Mouse (Mus musculus) kidney, adult 2 months (tissue): ENCODE results near the gene Rab8a.

Experiments used
- CTCF ChIP-seq: fragments of 200-500 bp; conservative IDR thresholded peaks from 2 replicates; pipeline ENCODE4 v1.5.1; 2011; ENCODE audit warnings: low read depth, mild to moderate bottlenecking, control low read depth, low read length, moderate library complexity, mixed read lengths; ENCODE audit not compliant: insufficient read depth, insufficient read length
- POLR2A ChIP-seq: fragments of 200-500 bp; IDR thresholded peaks from one replicate; pipeline ENCODE4 v1.6.1; 2011; ENCODE audit warnings: low read depth, low read length, control low read depth

DNA sequence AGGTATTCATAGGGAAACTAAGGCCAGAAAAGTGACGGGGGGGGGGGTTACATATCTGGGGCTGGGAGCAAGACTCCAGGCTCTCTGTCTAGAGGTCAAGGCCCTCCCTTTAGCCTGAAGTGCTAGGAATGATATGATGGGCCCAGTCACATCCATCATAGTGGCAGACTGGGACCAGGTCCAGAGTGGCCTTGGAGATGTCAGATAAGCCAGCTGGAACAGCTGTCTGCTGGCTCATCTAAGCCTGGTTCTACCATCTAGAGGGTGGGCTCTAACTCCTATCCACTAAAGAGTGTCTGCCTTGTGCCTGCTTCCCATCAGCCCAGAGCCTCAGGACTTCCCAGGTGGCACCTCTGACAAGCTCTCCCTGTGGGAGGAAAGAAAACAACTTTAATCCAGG is 28.1 kb upstream of the Rab8a start:
- TF ChIP-seq POLR2A (no peak), CTCF (no peak)
